Mouse (Mus musculus): ENCODE results near the gene Gtf2ird1.
A peak's percentile ranks its signal among the peaks of the same experiment; 100 is the strongest.

The Gtf2ird1 gene

DNA sequence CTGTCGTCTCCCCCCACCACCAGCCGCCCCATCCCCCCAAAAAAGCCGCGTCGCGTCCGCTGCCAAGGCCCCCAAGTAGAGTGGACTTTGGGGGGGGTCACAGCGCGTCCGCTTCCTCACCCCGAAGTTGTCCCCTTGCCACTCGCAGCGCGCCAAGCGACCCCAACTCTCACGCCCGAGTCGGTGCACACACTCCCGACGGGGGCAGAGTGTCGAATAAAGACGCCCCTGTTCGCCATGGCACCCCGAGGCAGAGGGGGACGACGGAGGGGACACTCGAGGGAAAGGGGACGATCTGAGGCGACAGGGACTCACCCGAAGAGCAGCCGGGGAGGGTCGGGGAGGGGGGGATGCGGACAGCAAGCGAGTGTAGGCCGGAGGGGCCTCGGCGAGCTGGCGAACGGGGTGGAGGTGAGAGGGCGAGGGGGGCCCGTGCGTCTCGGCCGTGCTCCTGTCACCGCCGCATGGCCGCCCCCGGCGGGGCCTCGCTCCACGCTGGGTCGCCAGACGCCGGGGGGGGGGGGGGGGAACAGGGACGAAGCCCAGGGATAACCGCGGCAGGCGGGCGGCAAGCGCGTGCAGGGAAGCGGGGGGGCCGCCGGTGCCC, 142.3 kb downstream of the Gtf2ird1 start:
- DNase-seq (ENCODE audit: low spot score) = no peak

DNA sequence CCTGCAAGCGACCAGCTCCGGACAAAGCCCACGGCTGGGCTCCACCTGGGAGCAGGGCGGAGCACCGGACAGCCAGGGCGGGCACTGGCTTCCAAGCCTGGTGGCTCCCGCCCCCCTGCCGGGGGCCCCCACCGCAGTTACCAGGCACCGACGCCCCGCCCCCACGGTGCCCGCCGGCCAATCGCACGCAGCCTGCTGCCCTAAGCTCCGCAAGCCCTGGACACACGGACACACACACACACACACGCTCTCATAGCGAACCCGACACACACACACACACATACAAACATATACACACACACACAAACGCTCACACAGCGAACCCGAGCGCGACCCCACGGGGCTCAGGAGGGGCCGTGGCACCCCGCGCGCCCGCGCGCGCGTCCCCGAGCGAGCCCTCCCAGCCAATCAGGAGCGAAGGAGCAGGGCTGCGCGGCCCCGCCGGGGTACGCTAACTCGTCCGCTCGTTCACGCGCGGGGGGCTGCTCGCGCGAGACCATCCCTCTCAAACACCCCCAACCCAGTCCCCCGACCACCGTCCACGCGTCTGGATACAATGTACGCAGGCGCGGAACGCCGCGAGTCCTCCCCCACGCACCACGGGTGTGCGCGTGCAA, 143.0 kb downstream of the Gtf2ird1 start:
- peak; percentile 95 for DNase-seq (ENCODE audit: low spot score)

DNA sequence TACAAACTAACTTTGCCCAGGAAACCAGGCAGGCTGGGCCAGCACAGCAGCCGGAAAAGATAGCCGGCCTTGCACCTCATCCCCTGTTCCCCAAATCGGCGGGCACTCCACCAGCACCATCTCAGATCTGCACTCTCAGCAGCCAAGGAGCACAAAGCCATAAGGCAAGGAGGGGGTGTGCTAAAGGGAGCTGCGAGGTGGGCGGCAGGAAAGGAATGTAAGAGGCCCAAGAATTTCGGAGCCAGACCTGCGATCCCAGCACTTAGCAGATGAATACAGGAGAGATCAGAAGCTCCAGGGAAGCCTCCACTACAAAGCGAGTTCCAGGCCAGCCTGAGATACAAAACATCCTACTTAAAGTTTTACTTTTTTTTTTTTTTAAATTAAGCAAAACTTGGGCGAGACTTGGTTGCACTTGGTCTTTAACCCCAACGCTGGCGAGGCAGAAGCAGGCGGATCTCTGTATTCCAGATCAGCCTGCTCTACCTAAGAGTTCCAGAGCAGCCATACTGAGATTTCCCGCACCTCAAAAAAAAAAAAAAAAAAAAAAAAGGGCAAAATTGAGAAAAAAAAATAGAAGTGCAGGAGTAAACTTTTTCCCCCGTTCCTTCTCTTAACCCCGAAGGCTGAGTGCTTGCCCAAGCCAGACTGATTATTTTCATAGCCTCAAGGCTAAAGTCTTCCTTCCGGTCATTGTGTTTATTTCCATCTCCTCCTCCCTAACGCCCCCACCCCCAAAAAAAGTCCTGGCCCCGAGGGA, 143.6 kb downstream of the Gtf2ird1 start:
- peak; percentile 18 for DNase-seq (ENCODE audit: low spot score)

DNA sequence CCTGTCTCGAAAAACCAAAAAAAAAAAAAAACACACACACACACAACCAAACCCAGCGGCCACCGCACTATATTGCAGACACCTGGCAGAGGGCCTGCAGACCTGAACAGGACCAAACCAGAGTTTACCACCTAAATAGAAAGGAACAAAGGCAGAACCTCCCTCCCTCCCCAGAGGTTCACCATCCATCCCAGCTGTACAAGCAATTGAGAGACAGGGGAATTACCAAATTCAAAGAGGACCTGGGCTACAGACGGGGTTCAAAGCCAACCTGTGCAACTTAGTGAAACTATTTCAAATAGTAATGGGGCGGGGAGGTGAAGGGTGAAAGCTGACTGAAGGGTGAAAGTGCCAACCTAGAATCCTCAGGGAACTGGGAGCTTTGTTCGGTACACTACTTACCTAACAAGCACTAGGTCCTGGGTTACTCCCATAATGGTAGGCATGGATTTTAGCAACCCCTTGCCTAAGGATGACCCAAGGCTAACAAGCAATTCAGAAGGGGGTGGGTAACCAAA, 144.6 kb downstream of the Gtf2ird1 start:
- no peak for DNase-seq (ENCODE audit: low spot score)

DNA sequence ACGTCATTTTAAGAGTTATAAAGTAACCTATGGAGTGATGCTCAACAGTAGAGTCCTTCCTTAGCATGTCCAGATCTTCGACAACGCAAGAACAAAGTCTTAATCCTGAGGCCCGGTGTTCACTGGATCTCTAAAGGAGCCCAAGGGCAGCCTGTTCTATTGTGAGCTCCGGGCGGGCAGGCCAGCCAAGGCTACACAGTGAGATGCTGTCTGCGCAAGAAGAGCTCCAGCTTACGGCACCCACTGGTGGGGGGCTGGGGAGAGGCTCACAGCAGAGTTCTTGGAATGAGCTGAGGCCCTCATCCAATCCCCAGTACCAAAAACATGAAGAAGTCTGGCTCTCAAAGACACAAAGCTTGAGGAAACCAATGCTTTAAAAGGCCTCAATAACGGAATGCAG, 146.3 kb downstream of the Gtf2ird1 start:
- no peak for DNase-seq (ENCODE audit: low spot score)

DNA sequence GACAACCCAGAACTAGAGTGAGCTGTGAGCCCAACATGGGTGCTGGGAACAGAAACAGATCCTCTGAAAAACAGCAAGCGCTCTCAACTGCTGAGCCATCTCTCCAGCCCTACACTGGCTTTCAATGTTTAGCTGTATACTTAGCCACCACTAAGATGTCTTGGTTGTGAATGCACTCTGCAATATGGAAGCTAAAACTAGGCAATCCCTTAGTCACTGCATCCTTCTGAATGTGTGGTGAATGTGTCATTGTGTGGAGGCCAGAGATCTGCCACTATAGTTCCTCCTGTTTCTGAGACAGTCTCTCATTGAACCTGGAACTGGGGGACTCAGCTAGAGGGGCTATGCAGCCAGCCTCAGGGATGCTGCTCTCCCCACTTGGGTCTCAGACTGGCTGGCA, 147.2 kb downstream of the Gtf2ird1 start:
- DNase-seq (ENCODE audit: low spot score) = no peak

All from ovary, adult 18-20 months (tissue).